Mouse (Mus musculus): Measurements from ENCODE around the gene Chn2. TPM values are rescaled to one million over a fixed set of nuclear protein-coding genes. Genes with fewer than 3 reads are reported as not detected.
A peak's percentile ranks its signal among the peaks of the same experiment; 100 is the strongest.

Gene Chn2
- polyA plus RNA-seq, 1 experiment from 2014 or later, result 7.1 TPM

DNA sequence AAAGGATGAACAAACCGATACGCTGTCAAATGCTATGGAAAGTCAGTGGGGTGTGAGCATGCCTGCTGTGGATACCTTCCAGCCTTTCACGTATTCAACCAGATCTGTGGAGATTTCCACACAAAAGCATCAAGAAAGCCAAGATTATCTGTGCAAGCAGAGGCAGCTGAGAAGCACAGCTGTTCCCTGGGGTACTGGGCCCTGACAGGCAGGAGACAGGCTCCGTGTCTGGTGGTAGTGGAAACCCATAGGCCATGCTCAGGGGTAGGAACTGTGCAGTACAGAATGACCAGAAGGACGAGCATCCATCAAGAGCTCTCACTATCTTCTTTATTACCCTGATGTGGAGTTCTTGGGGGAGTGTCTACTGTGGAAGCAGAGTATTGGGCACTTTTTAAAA is 166.1 kb downstream of the Chn2 start:
- no peak overlapping the region for H3K27ac ChIP-seq

DNA sequence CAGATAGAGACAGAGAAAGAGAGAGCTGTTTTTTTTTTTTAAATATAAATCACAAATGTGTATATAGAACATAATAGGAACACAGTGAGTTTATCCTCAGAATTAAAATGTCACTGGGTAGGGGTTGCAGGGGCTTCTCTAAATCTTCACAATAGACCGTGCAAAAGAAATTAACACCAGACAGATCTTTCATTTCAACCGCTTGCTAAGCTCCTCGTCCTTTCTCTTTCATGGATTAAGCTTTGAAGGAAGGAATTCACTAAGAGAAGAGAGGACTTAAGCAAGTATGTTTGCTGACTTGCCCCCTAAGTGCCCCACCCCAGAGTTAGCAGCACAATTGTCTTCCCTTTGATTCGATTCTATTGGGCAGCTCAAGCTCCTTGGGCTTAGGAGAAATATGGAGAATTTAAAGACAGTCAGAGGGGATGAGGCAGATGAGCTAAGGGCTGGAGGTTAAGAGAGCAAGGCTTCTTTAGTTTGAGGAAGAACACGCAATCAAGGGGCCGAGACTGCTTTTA is 166.9 kb downstream of the Chn2 start:
- DNase-seq (ENCODE audit: low spot score), result peak; percentile 0
- H3K36me3 ChIP-seq, result no peaks in the 10 kb centered on the region
- WGBS, result 73% methylated on average over 6 of the region's 6 CpGs
- H3K4me3 ChIP-seq, result no peak overlapping the region
- H3K9me3 ChIP-seq, result no peaks in the 10 kb centered on the region
- no peaks in the 10 kb centered on the region for H3K27me3 ChIP-seq (ENCODE audit: insufficient read depth, poor library complexity, severe bottlenecking)
- peaks cover 16% of the 10 kb centered on the region for H3K4me1 ChIP-seq
- no peak overlapping the region for H3K27ac ChIP-seq

More for the DNA sequence above, 166.1 kb downstream of the Chn2 start:
- 73% methylated on average over 5 of the region's 5 CpGs for WGBS
- H3K4me3 ChIP-seq, result no peak overlapping the region
- H3K4me1 ChIP-seq, result peaks cover 16% of the 10 kb centered on the region
- no peaks in the 10 kb centered on the region for H3K36me3 ChIP-seq
- no peak for DNase-seq (ENCODE audit: low spot score)
- H3K9me3 ChIP-seq, result no peaks in the 10 kb centered on the region
- H3K27me3 ChIP-seq (ENCODE audit: insufficient read depth, poor library complexity, severe bottlenecking), result no peaks in the 10 kb centered on the region

DNA sequence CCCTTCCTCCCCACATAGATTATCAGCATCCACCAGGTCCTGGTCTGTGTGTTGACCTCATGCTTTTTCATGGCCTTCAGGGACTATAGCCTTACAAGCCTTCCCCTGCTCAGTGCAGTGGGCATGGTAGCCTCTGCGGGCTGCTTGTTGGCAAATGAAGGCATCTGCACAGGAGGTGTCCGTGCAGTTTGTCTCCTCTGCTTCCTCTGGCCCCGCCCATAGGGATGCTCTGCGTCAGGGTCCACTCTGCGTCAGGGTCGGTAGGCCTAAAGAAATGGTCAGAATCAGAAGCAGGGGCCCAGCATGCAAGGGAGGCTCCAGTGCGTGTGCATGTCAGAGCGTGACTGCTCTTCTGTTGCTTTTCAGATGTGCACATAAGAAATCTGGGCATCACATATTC is 169.4 kb downstream of the Chn2 start:
- no peak overlapping the region for H3K27ac ChIP-seq

DNA sequence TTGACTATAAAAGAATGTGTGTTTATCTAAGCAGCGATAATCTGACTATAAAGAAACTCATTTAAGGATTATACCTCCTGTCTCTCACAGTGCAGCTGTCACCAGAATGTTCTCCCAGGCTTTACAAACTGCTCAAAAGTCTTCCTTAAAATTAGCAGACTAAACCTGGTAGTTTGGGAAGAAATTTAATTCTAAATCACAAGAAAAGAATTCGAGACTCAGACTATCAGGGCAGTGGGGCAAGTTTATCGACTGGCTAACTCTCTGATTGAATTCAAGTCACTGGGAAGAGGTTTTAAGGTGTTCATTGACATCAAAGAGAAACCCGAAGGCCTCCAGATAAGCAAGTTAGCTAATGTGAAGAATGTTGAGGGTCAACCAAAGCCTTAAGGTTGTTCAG is 171.6 kb downstream of the Chn2 start:
- 69% methylated on average over 4 of the region's 4 CpGs for WGBS
- Histone ChIP-seq H3K4me1 (peaks cover 3% of the 10 kb centered on the region; the same call in 1 of the 2 replicates), H3K27ac (no peak overlapping the region), H3K9me3 (no peaks in the 10 kb centered on the region), H3K27me3 (ENCODE audit: insufficient read depth, poor library complexity, severe bottlenecking) (no peaks in the 10 kb centered on the region), H3K4me3 (no peak overlapping the region), H3K36me3 (no peaks in the 10 kb centered on the region)
- DNase-seq (ENCODE audit: low spot score), result peak; percentile 0

More for the DNA sequence above, 169.4 kb downstream of the Chn2 start:
- no peaks in the 10 kb centered on the region for H3K36me3 ChIP-seq
- no peak overlapping the region for H3K4me3 ChIP-seq
- WGBS, result 83% methylated on average over 8 of the region's 8 CpGs
- DNase-seq (ENCODE audit: low spot score), result peak; percentile 75
- peaks cover 10% of the 10 kb centered on the region for H3K4me1 ChIP-seq
- H3K27me3 ChIP-seq (ENCODE audit: insufficient read depth, poor library complexity, severe bottlenecking), result no peaks in the 10 kb centered on the region
- no peaks in the 10 kb centered on the region for H3K9me3 ChIP-seq

DNA sequence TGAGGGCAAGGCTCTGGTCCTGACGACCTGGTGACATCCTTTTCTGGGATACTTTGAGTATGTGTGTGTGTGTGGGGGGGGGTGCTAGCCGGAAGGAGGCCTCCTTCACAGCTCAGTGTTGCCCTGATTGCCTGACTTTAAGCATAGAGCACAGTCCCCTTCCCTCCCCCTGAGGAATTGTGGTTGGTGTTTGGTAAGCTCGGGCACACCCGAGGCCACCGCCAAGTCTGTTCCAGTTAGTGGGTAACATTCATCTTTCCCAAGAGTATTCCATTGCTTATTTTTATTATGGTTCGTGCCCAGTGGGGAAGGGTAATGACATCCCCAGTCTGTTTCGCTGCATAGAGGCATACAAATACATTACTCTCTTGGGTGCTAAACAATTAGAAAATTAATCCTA is 172.6 kb downstream of the Chn2 start:
- no peak for DNase-seq (ENCODE audit: low spot score)
- no peak overlapping the region for H3K4me3 ChIP-seq
- H3K27me3 ChIP-seq (ENCODE audit: insufficient read depth, poor library complexity, severe bottlenecking), result no peaks in the 10 kb centered on the region
- WGBS, result 80% methylated on average over 7 of the region's 7 CpGs
- no peak overlapping the region for H3K27ac ChIP-seq
- H3K4me1 ChIP-seq, result peaks cover 10% of the 10 kb centered on the region; the same call in 1 of the 2 replicates
- no peaks in the 10 kb centered on the region for H3K36me3 ChIP-seq
- no peaks in the 10 kb centered on the region for H3K9me3 ChIP-seq

DNA sequence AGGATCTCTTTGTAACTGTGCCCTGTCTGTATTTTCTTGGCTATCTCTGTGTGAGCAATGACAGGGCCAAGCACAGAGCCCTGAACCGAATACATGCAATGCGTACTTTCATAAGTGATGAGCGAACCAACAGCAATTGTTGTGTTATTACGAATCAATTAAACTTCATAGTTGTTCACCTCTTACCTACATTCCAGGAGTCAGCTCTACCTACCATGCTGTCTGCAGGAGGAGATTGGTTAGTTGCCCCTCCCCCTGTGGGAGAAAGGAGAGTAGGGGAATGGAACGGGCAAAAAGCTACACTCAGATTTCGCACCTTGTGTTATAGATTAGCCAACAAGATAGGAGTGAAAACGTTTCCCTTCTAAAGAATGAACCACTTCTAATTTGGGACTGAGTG is 174.4 kb downstream of the Chn2 start:
- H3K27ac ChIP-seq, result no peak overlapping the region
- WGBS, result 80% methylated on average over 7 of the region's 7 CpGs
- peaks cover 10% of the 10 kb centered on the region; the same call in 1 of the 2 replicates for H3K4me1 ChIP-seq
- no peak for DNase-seq (ENCODE audit: low spot score)
- H3K4me3 ChIP-seq, result no peak overlapping the region
- no peaks in the 10 kb centered on the region for H3K9me3 ChIP-seq
- H3K36me3 ChIP-seq, result no peaks in the 10 kb centered on the region
- no peaks in the 10 kb centered on the region for H3K27me3 ChIP-seq (ENCODE audit: insufficient read depth, poor library complexity, severe bottlenecking)

DNA sequence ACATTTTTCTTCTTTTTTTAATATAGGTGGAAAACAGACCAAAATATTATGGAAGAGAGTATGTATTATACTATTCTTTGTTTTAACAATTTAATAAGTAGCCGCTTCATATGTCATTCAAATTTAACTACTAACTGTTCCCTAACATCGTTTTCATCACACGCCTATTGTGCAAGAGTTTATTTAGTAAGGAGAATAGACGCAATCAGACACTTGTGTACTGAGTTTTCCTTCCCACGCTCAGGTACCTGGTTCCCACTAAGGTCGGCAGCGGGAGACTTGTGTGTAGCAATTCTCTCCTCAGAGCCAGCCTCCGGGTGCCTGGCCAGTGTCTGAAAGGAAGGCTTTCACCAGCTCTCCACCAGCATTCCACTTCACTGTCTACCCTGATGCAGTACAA is 176.3 kb downstream of the Chn2 start:
- Histone ChIP-seq H3K27ac (no peak overlapping the region), H3K4me1 (peaks cover 10% of the 10 kb centered on the region; the same call in 1 of the 2 replicates), H3K4me3 (no peak overlapping the region), H3K9me3 (no peaks in the 10 kb centered on the region), H3K36me3 (no peaks in the 10 kb centered on the region), H3K27me3 (ENCODE audit: insufficient read depth, poor library complexity, severe bottlenecking) (0 out of 2 replicates have a peak, but pooled peaks cover 8% of the 10 kb centered on the region)
- DNase-seq (ENCODE audit: low spot score), result no peak
- 81% methylated on average over 8 of the region's 8 CpGs for WGBS

DNA sequence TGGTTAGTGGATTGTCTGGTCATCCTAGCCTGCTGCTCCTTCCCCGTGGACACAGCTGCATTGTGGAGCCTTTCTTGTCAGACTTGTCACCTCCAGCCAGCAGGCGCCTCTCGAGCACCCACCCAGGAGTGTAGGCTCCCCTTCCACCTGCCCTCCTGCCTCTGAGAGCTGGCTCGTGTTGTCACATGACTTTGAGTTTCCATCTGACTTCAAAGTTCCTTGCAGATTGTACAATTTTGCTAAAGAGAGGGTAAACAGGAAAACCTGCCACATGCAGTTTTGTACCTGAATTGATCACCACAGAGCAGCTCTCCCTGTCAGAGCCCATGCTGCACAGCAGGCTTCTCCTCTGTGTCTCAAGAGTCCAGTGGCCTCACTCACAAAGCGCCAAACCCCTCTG is 177.2 kb downstream of the Chn2 start:
- Histone ChIP-seq H3K27ac (no peak overlapping the region), H3K36me3 (no peaks in the 10 kb centered on the region), H3K4me3 (no peak overlapping the region), H3K27me3 (ENCODE audit: insufficient read depth, poor library complexity, severe bottlenecking) (0 out of 2 replicates have a peak, but pooled peaks cover 8% of the 10 kb centered on the region), H3K4me1 (peaks cover 10% of the 10 kb centered on the region; the same call in 1 of the 2 replicates), H3K9me3 (no peaks in the 10 kb centered on the region)
- no peak for DNase-seq (ENCODE audit: low spot score)
- WGBS, result 69% methylated on average over 5 of the region's 5 CpGs

DNA sequence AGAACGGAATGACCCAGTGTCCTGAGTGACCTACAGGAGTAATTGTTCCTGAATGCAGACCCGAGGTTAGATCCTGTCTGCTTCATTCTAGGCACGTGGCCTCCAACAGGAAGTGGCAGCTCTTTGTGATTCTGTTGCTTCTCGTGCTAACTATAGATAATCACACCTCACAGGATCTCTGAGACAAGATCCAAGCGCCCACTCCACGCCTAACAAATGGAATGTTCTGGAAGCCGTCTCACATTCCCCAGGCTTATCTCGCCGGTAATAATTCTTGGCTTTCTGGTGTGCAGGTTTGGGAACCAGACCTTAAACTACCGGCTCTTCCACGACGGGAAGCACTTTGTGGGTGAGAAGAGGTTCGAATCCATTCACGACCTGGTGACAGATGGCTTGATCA is 180.8 kb downstream of the Chn2 start:
- Histone ChIP-seq H3K27me3 (ENCODE audit: insufficient read depth, poor library complexity, severe bottlenecking) (peaks cover 18% of the 10 kb centered on the region), H3K4me3 (no peak overlapping the region), H3K27ac (no peak overlapping the region), H3K4me1 (peaks cover 13% of the 10 kb centered on the region), H3K9me3 (no peaks in the 10 kb centered on the region), H3K36me3 (no peaks in the 10 kb centered on the region)
- DNase-seq (ENCODE audit: low spot score), result no peak
- WGBS, result 58% methylated on average over 14 of the region's 14 CpGs

DNA sequence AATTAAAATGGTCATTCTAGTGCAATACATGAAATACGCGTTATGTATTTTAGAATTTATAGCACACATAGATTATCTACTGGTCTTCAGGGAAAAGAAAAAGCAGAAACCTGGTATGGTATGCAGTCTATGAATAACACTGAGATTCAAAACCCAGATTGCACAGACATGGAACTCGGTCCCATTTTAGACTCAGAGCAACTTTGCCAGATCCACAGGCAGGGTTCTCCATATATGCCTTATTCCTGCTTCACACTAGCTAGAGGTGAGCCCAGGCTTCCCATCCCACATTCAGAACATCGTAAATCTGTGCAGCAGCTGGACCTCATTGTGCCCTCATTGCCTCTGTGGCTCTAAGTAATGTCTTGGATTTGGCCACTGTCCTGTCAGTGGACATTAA is 184.2 kb downstream of the Chn2 start:
- no peak for DNase-seq (ENCODE audit: low spot score)
- WGBS, result 86% methylated on average over 4 of the region's 4 CpGs
- Histone ChIP-seq H3K4me3 (no peak overlapping the region), H3K36me3 (no peaks in the 10 kb centered on the region), H3K27ac (no peak overlapping the region), H3K9me3 (no peaks in the 10 kb centered on the region), H3K27me3 (ENCODE audit: insufficient read depth, poor library complexity, severe bottlenecking) (peaks cover 31% of the 10 kb centered on the region), H3K4me1 (peaks cover 9% of the 10 kb centered on the region; the same call in 1 of the 2 replicates)

DNA sequence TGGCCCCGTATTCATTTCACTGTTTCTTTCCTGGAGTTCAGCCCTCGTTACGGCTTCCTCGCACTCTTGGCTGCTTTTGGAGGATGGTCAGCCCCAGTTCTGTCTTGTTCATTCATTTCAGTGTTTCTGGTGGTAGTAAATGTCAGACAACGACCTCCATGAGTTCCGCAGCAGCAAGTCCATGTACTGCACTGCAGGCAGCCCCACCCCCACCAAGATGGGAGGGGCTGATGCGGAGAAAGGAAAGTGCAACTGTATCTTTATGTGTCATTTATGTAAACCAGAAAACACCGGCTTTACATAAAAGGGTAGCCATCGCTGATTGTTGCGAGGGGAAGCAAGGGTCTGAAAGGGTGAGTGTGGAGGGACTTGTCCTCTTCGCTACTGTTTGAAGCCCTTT is 185.0 kb downstream of the Chn2 start:
- 76% methylated on average over 11 of the region's 11 CpGs for WGBS
- H3K4me1 ChIP-seq, result peaks cover 9% of the 10 kb centered on the region; the same call in 1 of the 2 replicates
- H3K27ac ChIP-seq, result no peak overlapping the region
- H3K9me3 ChIP-seq, result no peaks in the 10 kb centered on the region
- H3K36me3 ChIP-seq, result no peaks in the 10 kb centered on the region
- no peak overlapping the region for H3K4me3 ChIP-seq
- no peak for DNase-seq (ENCODE audit: low spot score)
- peaks cover 27% of the 10 kb centered on the region for H3K27me3 ChIP-seq (ENCODE audit: insufficient read depth, poor library complexity, severe bottlenecking)

DNA sequence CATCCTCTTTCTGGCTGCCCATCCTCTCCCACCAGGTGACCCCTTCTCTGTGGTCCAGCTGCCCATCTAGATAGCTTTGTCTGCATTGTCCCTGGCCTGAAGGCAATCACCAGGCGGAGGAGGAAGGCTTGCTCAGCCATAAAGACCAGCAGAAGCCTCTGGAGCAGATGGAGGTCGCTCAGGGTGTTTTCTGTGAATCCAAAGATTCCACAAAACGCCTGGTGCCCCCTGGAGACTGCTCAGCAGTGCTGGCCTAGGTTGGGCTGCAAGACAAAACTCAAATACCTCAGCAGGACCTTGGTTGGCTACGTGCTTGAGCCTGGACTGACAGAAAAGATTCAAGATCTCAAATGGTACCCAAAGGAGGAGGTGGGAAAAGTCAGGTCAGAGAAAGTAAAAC is 186.0 kb downstream of the Chn2 start:
- peaks cover 23% of the 10 kb centered on the region for H3K27me3 ChIP-seq (ENCODE audit: insufficient read depth, poor library complexity, severe bottlenecking)
- H3K4me1 ChIP-seq, result peaks cover 9% of the 10 kb centered on the region; the same call in 1 of the 2 replicates
- no peak overlapping the region for H3K27ac ChIP-seq
- H3K36me3 ChIP-seq, result no peaks in the 10 kb centered on the region
- no peaks in the 10 kb centered on the region for H3K9me3 ChIP-seq
- DNase-seq (ENCODE audit: low spot score), result no peak
- no peak overlapping the region for H3K4me3 ChIP-seq
- WGBS, result 44% methylated on average over 4 of the region's 4 CpGs

DNA sequence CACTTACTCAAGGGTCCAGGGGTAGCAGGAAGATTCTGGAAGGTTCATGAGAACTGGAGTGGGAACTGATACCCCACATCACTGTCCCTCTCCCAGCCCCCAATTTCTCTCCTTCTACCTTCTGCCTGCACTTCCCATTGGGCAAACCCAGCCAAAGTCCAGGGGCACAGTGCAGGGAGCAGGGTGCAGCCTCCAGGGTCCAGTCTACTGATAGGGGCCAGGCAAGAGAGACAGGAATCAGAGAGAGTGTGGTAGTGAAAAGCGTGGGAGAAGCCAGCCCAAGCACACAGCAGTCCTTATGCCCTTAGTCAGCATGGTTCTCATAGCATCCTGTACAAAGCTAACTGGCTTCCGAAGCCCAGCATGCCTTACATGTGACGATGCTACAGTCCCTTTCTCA is 187.7 kb downstream of the Chn2 start:
- H3K9me3 ChIP-seq, result no peaks in the 10 kb centered on the region
- no peaks in the 10 kb centered on the region for H3K36me3 ChIP-seq
- H3K27ac ChIP-seq, result no peak overlapping the region
- DNase-seq (ENCODE audit: low spot score), result no peak
- 88% methylated on average over 3 of the region's 3 CpGs for WGBS
- peaks cover 9% of the 10 kb centered on the region; the same call in 1 of the 2 replicates for H3K4me1 ChIP-seq
- no peak overlapping the region for H3K4me3 ChIP-seq
- H3K27me3 ChIP-seq (ENCODE audit: insufficient read depth, poor library complexity, severe bottlenecking), result peaks cover 23% of the 10 kb centered on the region

DNA sequence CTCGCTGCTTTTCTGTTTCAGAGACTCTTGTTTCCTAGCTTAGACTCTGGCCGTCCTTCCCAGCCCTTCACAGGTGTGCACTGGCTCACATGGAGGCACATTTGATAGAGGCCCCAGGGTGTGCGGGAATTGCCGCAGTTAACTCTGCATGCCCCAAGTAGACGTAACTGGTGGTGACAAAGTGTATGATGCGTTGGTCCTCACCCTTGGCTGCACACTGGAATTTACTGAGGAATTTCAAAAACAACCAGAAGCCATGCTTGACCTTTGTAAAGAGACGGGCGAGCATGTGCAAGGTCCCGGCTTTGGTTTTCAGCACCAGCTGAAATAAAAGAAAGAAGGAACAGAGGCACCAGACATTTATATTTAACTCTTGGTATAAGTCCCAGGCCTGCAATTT is 189.1 kb downstream of the Chn2 start:
- H3K4me3 ChIP-seq, result no peak overlapping the region
- WGBS, result 70% methylated on average over 9 of the region's 9 CpGs
- no peak for DNase-seq (ENCODE audit: low spot score)
- no peaks in the 10 kb centered on the region for H3K9me3 ChIP-seq
- peaks cover 9% of the 10 kb centered on the region; the same call in 1 of the 2 replicates for H3K4me1 ChIP-seq
- H3K27ac ChIP-seq, result no peak overlapping the region
- H3K27me3 ChIP-seq (ENCODE audit: insufficient read depth, poor library complexity, severe bottlenecking), result peaks cover 23% of the 10 kb centered on the region
- no peaks in the 10 kb centered on the region for H3K36me3 ChIP-seq

All from heart, embryonic 10.5 days (tissue).